9 mouse cellular contexts compared by ENCODE assay signal in genomic region chr17:10531024-10531423, GRCm38 (mm10).
A peak's percentile ranks its signal among the peaks of the same experiment; 100 is the strongest.
DNase-seq lines count a peak whose midpoint lies in the region; ATAC-seq and TF ChIP-seq lines count a peak whose summit lies in the region.
"Had no signal": no experiment of that assay in that cellular context is flagged by ENCODE, and none has a peak within 500 bp of the region (broad histone marks: within the 10 kb centered on the region; RNA-seq: fewer than 3 reads in every experiment).

No protein-coding gene starts in this region.

- no peak overlapping the region for H3K9ac ChIP-seq in forebrain, embryonic 14.5 days (ENCODE audit: low read length)
- H3K9ac ChIP-seq in forebrain, embryonic 11.5 days (ENCODE audit: low read length) = no peak overlapping the region
- H3K9ac ChIP-seq in liver, adult 2 months (ENCODE audit: low read depth, low read length) = no peak overlapping the region
- no peak overlapping the region for H3K9ac ChIP-seq in liver, embryonic 11.5 days (ENCODE audit: low read depth, low read length)
- no peak overlapping the region for H3K9ac ChIP-seq in limb, embryonic 14.5 days (ENCODE audit: low read depth, low read length, severe bottlenecking)
- H3K9ac ChIP-seq: lung, embryonic 15.5 days had no signal

- H3K27me3 ChIP-seq in forebrain, embryonic 14.5 days (replicated peaks; ENCODE audit: control insufficient read depth, insufficient read depth, low read length) = no peaks in the 10 kb centered on the region
- H3K27me3 ChIP-seq in forebrain, embryonic 11.5 days (ENCODE audit: control insufficient read depth, insufficient read depth, low read length) = no peaks in the 10 kb centered on the region
- no peaks in the 10 kb centered on the region for H3K27me3 ChIP-seq in liver, adult 2 months (ENCODE audit: control insufficient read depth, insufficient read depth, low read length)
- no peaks in the 10 kb centered on the region for H3K27me3 ChIP-seq in liver, embryonic 11.5 days (replicated peaks; ENCODE audit: control insufficient read depth, insufficient read depth, low read length)
- no peaks in the 10 kb centered on the region for H3K27me3 ChIP-seq in limb, embryonic 14.5 days (ENCODE audit: control insufficient read depth, insufficient read depth, low read length)
- H3K27me3 ChIP-seq: lung, embryonic 15.5 days had no signal

- no peak for TF ChIP-seq POLR2A in liver, adult 2 months (IDR thresholded peaks at IDR 0.05; ENCODE audit: extremely low read depth, insufficient read depth, low read length)
- TF ChIP-seq POLR2A in cortical plate, adult 2 months (IDR thresholded peaks at IDR 0.05; ENCODE audit: extremely low read depth, insufficient read depth, low read length) = no peak
- TF ChIP-seq POLR2A in limb, embryonic 14.5 days (IDR thresholded peaks at IDR 0.05; ENCODE audit: borderline replicate concordance, extremely low read depth, insufficient read depth, insufficient read length) = no peak

- no peak for ATAC-seq in forebrain, embryonic 14.5 days
- no peak for ATAC-seq in forebrain, embryonic 11.5 days (replicated peaks; ENCODE audit: low FRiP score)
- no peak for ATAC-seq in liver, embryonic 11.5 days (replicated peaks; ENCODE audit: low FRiP score)
- no peak for ATAC-seq in limb, embryonic 14.5 days (ENCODE audit: low FRiP score, low read depth)
- no peak for ATAC-seq in megakaryocyte-erythroid progenitor cell, adult 5-6 weeks (replicated peaks; ENCODE audit: low FRiP score, low TSS enrichment, poor library complexity, severe bottlenecking)

- no peaks in the 10 kb centered on the region for H3K79me2 ChIP-seq in liver, adult 2 months (ENCODE audit: control insufficient read depth, insufficient read depth, low read length)

- no peaks in the 10 kb centered on the region for H3K36me3 ChIP-seq in forebrain, embryonic 14.5 days (ENCODE audit: control insufficient read depth, insufficient read depth, low read length)
- no peaks in the 10 kb centered on the region for H3K36me3 ChIP-seq in forebrain, embryonic 11.5 days (ENCODE audit: control insufficient read depth, insufficient read depth, low read length)
- no peaks in the 10 kb centered on the region for H3K36me3 ChIP-seq in liver, adult 2 months (ENCODE audit: control insufficient read depth, insufficient read depth, low read length)
- no peaks in the 10 kb centered on the region for H3K36me3 ChIP-seq in liver, embryonic 11.5 days (ENCODE audit: control insufficient read depth, insufficient read depth, low read length)
- no peaks in the 10 kb centered on the region for H3K36me3 ChIP-seq in limb, embryonic 14.5 days (ENCODE audit: control insufficient read depth, insufficient read depth, low read length)
- H3K36me3 ChIP-seq: lung, embryonic 15.5 days had no signal

- WGBS in forebrain, embryonic 14.5 days = 27% methylated on average over 8 of the region's 8 CpGs
- 31% methylated on average over 8 of the region's 8 CpGs for WGBS in forebrain, embryonic 11.5 days
- 51% methylated on average over 8 of the region's 8 CpGs for WGBS in liver, adult 2 months
- WGBS in liver, embryonic 11.5 days = 42% methylated on average over 8 of the region's 8 CpGs
- 29% methylated on average over 8 of the region's 8 CpGs for WGBS in limb, embryonic 14.5 days

- no peak overlapping the region for H3K27ac ChIP-seq in forebrain, embryonic 14.5 days (ENCODE audit: low read depth, low read length)
- no peak overlapping the region for H3K27ac ChIP-seq in forebrain, embryonic 11.5 days (ENCODE audit: low read depth, low read length)
- no peak overlapping the region for H3K27ac ChIP-seq in liver, adult 2 months (replicated peaks; ENCODE audit: insufficient read depth, low read depth, low read length)
- H3K27ac ChIP-seq in liver, embryonic 11.5 days (ENCODE audit: low read depth, low read length) = no peak overlapping the region
- no peak overlapping the region for H3K27ac ChIP-seq in cortical plate, adult 2 months (ENCODE audit: insufficient read depth, low read length)
- no peak overlapping the region for H3K27ac ChIP-seq in limb, embryonic 14.5 days (replicated peaks; ENCODE audit: low read depth, low read length)
- H3K27ac ChIP-seq: lung, embryonic 15.5 days had no signal

- peak; percentile 34 for DNase-seq in forebrain, embryonic 14.5 days (ENCODE audit: low spot score)
- no peak for DNase-seq in forebrain, embryonic 11.5 days (ENCODE audit: low spot score)
- no peak for DNase-seq in liver, adult 2 months (ENCODE audit: extremely low read depth, low read depth, low spot score)
- DNase-seq in liver, embryonic 11.5 days (ENCODE audit: low spot score) = no peak
- DNase-seq in limb, embryonic 14.5 days (ENCODE audit: low spot score) = peak; percentile 29
- DNase-seq in spleen, postnatal 36 days (ENCODE audit: low spot score in 2 of 2) = no peak

- H3K9me3 ChIP-seq in forebrain, embryonic 14.5 days (replicated peaks; ENCODE audit: control insufficient read depth, low read length) = no peaks in the 10 kb centered on the region
- no peaks in the 10 kb centered on the region for H3K9me3 ChIP-seq in forebrain, embryonic 11.5 days (ENCODE audit: control insufficient read depth, low read length)
- no peaks in the 10 kb centered on the region for H3K9me3 ChIP-seq in liver, embryonic 11.5 days (ENCODE audit: control insufficient read depth, low read length)
- no peaks in the 10 kb centered on the region for H3K9me3 ChIP-seq in limb, embryonic 14.5 days (ENCODE audit: control insufficient read depth, low read length)
- H3K9me3 ChIP-seq: lung, embryonic 15.5 days had no signal

- peak; percentile 33 for TF ChIP-seq CTCF in liver, adult 2 months (IDR thresholded peaks at IDR 0.05; ENCODE audit: low read depth, low read length)
- peak; percentile 29 for TF ChIP-seq CTCF in cortical plate, adult 2 months (IDR thresholded peaks at IDR 0.05; ENCODE audit: extremely low read depth, insufficient read depth, low read length)

- peaks cover 10% of the 10 kb centered on the region; the same call in 1 of the 2 replicates for H3K4me1 ChIP-seq in forebrain, embryonic 14.5 days (ENCODE audit: control insufficient read depth, insufficient read depth, low read length)
- peaks cover 3% of the 10 kb centered on the region; the same call in 1 of the 2 replicates for H3K4me1 ChIP-seq in forebrain, embryonic 11.5 days (replicated peaks; ENCODE audit: control insufficient read depth, insufficient read depth, low read length)
- no peaks in the 10 kb centered on the region for H3K4me1 ChIP-seq in liver, adult 2 months (ENCODE audit: control insufficient read depth, insufficient read depth, low read length)
- H3K4me1 ChIP-seq in liver, embryonic 11.5 days (replicated peaks; ENCODE audit: control insufficient read depth, insufficient read depth, low read length) = no peaks in the 10 kb centered on the region
- H3K4me1 ChIP-seq in cortical plate, adult 2 months (ENCODE audit: control insufficient read depth, insufficient read depth, low read length) = no peaks in the 10 kb centered on the region
- no peaks in the 10 kb centered on the region for H3K4me1 ChIP-seq in limb, embryonic 14.5 days (ENCODE audit: control insufficient read depth, insufficient read depth, low read length)
- H3K4me1 ChIP-seq: lung, embryonic 15.5 days had no signal

- H3K4me3 ChIP-seq in forebrain, embryonic 14.5 days (ENCODE audit: low read depth, low read length) = no peak overlapping the region
- no peak overlapping the region for H3K4me3 ChIP-seq in forebrain, embryonic 11.5 days (ENCODE audit: low read depth, low read length)
- no peak overlapping the region for H3K4me3 ChIP-seq in liver, adult 2 months (ENCODE audit: insufficient read depth, low read depth, low read length)
- H3K4me3 ChIP-seq in liver, embryonic 11.5 days (ENCODE audit: low read depth, low read length) = no peak overlapping the region
- no peak overlapping the region for H3K4me3 ChIP-seq in cortical plate, adult 2 months (ENCODE audit: insufficient read depth, low read length)
- no peak overlapping the region for H3K4me3 ChIP-seq in limb, embryonic 14.5 days (replicated peaks; ENCODE audit: low read length)
- H3K4me3 ChIP-seq: lung, embryonic 15.5 days had no signal

- no peak overlapping the region for H3K4me2 ChIP-seq in forebrain, embryonic 14.5 days (ENCODE audit: low read length)
- no peak overlapping the region for H3K4me2 ChIP-seq in forebrain, embryonic 11.5 days (ENCODE audit: low read depth, low read length, severe bottlenecking)
- H3K4me2 ChIP-seq in liver, embryonic 11.5 days = no peak overlapping the region
- no peak overlapping the region for H3K4me2 ChIP-seq in limb, embryonic 14.5 days (replicated peaks; ENCODE audit: low read depth, low read length, severe bottlenecking)
- H3K4me2 ChIP-seq: lung, embryonic 15.5 days had no signal

Comparison
In these comparisons a context has a peak if more than half of its experiments do, and no peak if none do; other contexts are left out.
1. DNase-seq: peak in forebrain, embryonic 14.5 days (single experiment) and limb, embryonic 14.5 days (single experiment); none in forebrain, embryonic 11.5 days (single experiment), liver, adult 2 months (single experiment), liver, embryonic 11.5 days (single experiment) and spleen, postnatal 36 days (0 of 2).